Mouse (Mus musculus): ENCODE measurements at regions not wholly inside any gene's neighbourhood (a gene's known extent, or its start where the extent isn't known, plus 50 kb on each side); places are given as distances from the start of the nearest gene placed in this dataset.

- no peak for DNase-seq (ENCODE audit: extremely low read depth, insufficient read length, low spot score)
Measured at GRCm38 (mm10) chr16:78170627-78171605, 130.4 kb upstream of the Cxadr start.

GRCm38 (mm10) chr16:78156876-78157232 is 144.4 kb upstream of the Cxadr start:
- no peak for DNase-seq (ENCODE audit: extremely low read depth, insufficient read length, low spot score)

- DNase-seq (ENCODE audit: extremely low read depth, insufficient read length, low spot score), result peak; percentile 5
Measured at GRCm38 (mm10) chr16:78156138-78156875, 145.0 kb upstream of the Cxadr start.

- no peak for DNase-seq (ENCODE audit: extremely low read depth, insufficient read length, low spot score)
Measured at GRCm38 (mm10) chr16:78153899-78154605, 147.2 kb upstream of the Cxadr start.

GRCm38 (mm10) chr16:78144146-78144545 is 157.1 kb upstream of the Cxadr start:
- DNase-seq (ENCODE audit: extremely low read depth, insufficient read length, low spot score), result no peak

- no peak for DNase-seq (ENCODE audit: extremely low read depth, insufficient read length, low spot score)
Measured at GRCm38 (mm10) chr16:78135501-78135900, 165.8 kb upstream of the Cxadr start.

- no peak for DNase-seq (ENCODE audit: extremely low read depth, insufficient read length, low spot score)
Measured at GRCm38 (mm10) chr16:78134531-78134930, 166.8 kb upstream of the Cxadr start.

- DNase-seq (ENCODE audit: extremely low read depth, insufficient read length, low spot score), result no peak
Measured at GRCm38 (mm10) chr16:78121668-78122067, 179.6 kb upstream of the Cxadr start.

- no peak for DNase-seq (ENCODE audit: extremely low read depth, insufficient read length, low spot score)
Measured at GRCm38 (mm10) chr16:78120346-78120899, 180.9 kb upstream of the Cxadr start.

GRCm38 (mm10) chr16:78104246-78104645 is 197.0 kb upstream of the Cxadr start:
- DNase-seq (ENCODE audit: extremely low read depth, insufficient read length, low spot score), result no peak

- no peak for DNase-seq (ENCODE audit: extremely low read depth, insufficient read length, low spot score)
Measured at GRCm38 (mm10) chr16:78101415-78102326, 199.6 kb upstream of the Cxadr start.

GRCm38 (mm10) chr16:78099842-78100241 is 201.4 kb upstream of the Cxadr start:
- no peak for DNase-seq (ENCODE audit: extremely low read depth, insufficient read length, low spot score)

GRCm38 (mm10) chr16:78099114-78099513 is 202.2 kb upstream of the Cxadr start:
- DNase-seq (ENCODE audit: extremely low read depth, insufficient read length, low spot score), result no peak

- DNase-seq (ENCODE audit: extremely low read depth, insufficient read length, low spot score), result no peak
Measured at GRCm38 (mm10) chr16:78098555-78098954, 202.7 kb upstream of the Cxadr start.

- no peak for DNase-seq (ENCODE audit: extremely low read depth, insufficient read length, low spot score)
Measured at GRCm38 (mm10) chr16:78096571-78096970, 204.7 kb upstream of the Cxadr start.

- no peak for DNase-seq (ENCODE audit: extremely low read depth, insufficient read length, low spot score)
Measured at GRCm38 (mm10) chr16:78090155-78090554, 211.1 kb upstream of the Cxadr start.

GRCm38 (mm10) chr16:78067532-78068118 is 233.7 kb upstream of the Cxadr start:
- no peak for DNase-seq (ENCODE audit: extremely low read depth, insufficient read length, low spot score)

- DNase-seq (ENCODE audit: extremely low read depth, insufficient read length, low spot score), result peak; percentile 67
Measured at GRCm38 (mm10) chr16:78060516-78060915, 240.8 kb upstream of the Cxadr start.

GRCm38 (mm10) chr16:78057549-78057948 is 243.7 kb upstream of the Cxadr start:
- no peak for DNase-seq (ENCODE audit: extremely low read depth, insufficient read length, low spot score)
